Mouse (Mus musculus) erythroblast, embryonic 14.5 days (primary cell): Measurements from ENCODE around the gene Rcsd1. TPM values are rescaled to one million over a fixed set of nuclear protein-coding genes. Genes with fewer than 3 reads are reported as not detected.

ENCODE experiments used
- H3K27me3 ChIP-seq: 2 replicates; pipeline ENCODE4 v1.6.1; 2012; ENCODE audit warnings: inconsistent platforms; ENCODE audit not compliant: control insufficient read depth
- H3K36me3 ChIP-seq: 2 replicates; pipeline ENCODE4 v1.6.1; 2012; ENCODE audit warnings: mild to moderate bottlenecking, inconsistent platforms; ENCODE audit not compliant: control insufficient read depth
- H3K4me1 ChIP-seq: 2 replicates; pipeline ENCODE4 v1.6.1; 2012; ENCODE audit warnings: inconsistent platforms; ENCODE audit not compliant: control insufficient read depth
- H3K4me3 ChIP-seq: replicated peaks from 2 replicates; pipeline ENCODE3; 2012; ENCODE audit warnings: moderate library complexity, mild to moderate bottlenecking, inconsistent platforms
- H3K9me3 ChIP-seq: 2 replicates; pipeline ENCODE4 v1.6.1; 2012; ENCODE audit warnings: low read length, inconsistent platforms, mixed read lengths; ENCODE audit not compliant: control insufficient read depth
- GATA1 ChIP-seq: IDR thresholded peaks from 2 replicates; pipeline ENCODE4 v1.6.1; 2012; ENCODE audit warnings: low read length, inconsistent platforms, mixed read lengths
- TAL1 ChIP-seq: IDR thresholded peaks from 3 replicates; pipeline ENCODE4 v1.6.1; 2012; ENCODE audit warnings: low read length, inconsistent platforms, mixed read lengths
- polyA plus RNA-seq: library from polyadenylated mRNA; stranded (reverse); fragments of >175 nt; gene quantifications from 2 replicates; pipeline ENCODE4 v1.2.3, GENCODE M21; 2012

Rcsd1 gene
- polyA plus RNA-seq, 1 experiment, result 0.11 TPM

DNA sequence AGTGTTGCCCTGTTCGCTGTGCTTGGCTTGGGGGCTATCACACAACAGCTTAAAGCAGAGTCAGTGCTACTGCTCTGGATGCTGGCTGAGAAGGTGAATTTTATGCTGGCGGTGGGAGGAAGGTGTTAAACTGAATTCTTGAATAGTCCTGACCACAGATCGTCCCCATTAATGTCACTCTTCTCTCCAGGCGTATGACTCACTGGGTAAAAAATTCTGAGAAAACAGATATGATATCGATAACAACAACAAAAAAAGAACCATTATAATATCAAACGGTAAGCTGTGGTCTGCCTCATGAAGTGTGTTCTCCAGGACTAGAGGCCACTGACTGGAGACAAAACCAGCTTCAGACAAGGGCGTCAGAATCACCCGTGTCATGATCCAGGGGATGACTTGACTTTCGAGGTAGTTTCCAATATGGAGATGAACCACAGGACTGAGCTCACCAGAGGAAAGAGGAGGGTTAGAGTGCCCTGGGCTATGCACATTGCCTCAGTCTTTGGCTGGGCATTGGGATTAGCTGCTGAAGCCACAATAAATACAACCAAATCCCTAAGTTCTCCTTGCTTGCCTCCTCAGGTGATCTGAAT lies 13.1 kb upstream of the Rcsd1 start:
- H3K27me3 ChIP-seq, result peaks cover 4% of the 10 kb centered on the region
- no peaks in the 10 kb centered on the region for H3K4me1 ChIP-seq
- H3K4me3 ChIP-seq, result no peak overlapping the region
- no peaks in the 10 kb centered on the region for H3K9me3 ChIP-seq
- no peaks in the 10 kb centered on the region for H3K36me3 ChIP-seq
- TF ChIP-seq GATA1, result no peak
- TF ChIP-seq TAL1, result no peak

DNA sequence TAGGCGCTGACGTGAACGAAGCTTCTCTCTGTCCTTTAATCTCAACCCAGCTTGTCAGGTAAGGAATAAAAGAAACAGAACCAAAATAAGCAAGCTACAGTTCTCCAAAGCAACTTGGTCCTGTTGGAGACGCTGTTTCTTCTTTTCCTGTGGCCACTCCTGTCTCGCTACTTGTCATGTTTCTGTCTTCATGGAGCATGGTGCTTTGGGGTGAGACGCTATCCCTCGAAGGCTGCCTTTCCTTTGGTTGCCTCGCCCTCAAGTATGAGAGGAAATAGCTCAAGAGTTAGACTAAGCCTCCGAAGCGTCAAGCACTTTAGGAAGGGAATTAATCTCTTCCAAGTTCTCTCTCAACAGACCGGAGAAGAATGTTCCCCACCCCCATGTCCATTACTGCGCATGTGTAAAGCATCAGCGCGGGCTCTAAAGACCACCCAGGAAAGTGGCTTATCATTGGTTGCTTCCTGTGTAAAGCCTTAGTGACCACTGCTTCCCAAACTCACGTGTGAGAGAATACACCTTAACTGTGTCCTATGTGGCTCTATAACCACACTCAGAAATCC lies 9.1 kb upstream of the Rcsd1 start:
- no peak overlapping the region for H3K4me3 ChIP-seq
- no peaks in the 10 kb centered on the region for H3K4me1 ChIP-seq

DNA sequence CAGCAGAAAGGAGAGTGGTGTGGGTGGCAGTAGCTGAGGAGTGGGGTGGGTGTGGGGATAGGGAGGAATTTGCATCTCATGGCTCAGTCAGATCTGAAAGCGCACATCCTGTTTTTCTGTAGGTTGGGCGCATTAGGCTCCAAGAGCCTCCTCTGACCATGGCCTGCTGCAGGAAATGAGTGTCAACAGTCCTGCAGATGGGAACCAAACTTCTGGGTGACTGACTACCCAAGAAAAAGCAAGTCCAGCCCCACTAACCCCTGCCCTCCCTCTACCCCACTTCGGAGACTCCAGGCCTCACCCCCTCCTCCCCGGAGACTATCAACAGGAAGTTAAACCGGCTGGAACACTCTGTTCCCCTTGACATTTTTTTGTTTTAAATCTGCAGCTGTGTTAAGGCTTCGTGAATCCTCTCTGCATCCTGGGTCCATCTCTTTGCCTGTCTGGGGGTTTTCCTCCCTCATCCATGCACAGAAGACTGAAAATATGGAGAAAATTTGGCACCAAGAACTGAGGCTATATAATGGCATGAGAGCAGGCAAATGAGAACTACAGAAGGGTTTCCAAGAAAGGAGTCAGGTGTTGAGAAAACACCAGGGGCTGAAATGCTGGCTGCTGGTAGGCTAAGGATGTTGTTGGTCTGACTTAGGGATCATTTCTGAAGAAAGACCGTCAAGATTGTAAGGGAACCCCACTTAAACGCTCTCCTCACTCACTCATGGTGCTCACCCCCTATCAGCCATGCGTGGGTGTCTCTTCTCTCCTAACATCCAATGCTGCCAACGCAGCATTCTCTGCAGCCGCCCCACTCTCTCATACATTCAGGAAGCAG lies 8.4 kb upstream of the Rcsd1 start:
- TF ChIP-seq GATA1 (no peak), TAL1 (no peak)
- H3K4me1 ChIP-seq, result no peaks in the 10 kb centered on the region
- H3K36me3 ChIP-seq, result no peaks in the 10 kb centered on the region
- no peaks in the 10 kb centered on the region for H3K9me3 ChIP-seq
- no peak overlapping the region for H3K4me3 ChIP-seq
- peaks cover 6% of the 10 kb centered on the region for H3K27me3 ChIP-seq

More for the DNA sequence above, 9.1 kb upstream of the Rcsd1 start:
- H3K9me3 ChIP-seq, result no peaks in the 10 kb centered on the region
- H3K27me3 ChIP-seq, result peaks cover 6% of the 10 kb centered on the region
- no peaks in the 10 kb centered on the region for H3K36me3 ChIP-seq
- TF ChIP-seq TAL1 (no peak), GATA1 (no peak)

DNA sequence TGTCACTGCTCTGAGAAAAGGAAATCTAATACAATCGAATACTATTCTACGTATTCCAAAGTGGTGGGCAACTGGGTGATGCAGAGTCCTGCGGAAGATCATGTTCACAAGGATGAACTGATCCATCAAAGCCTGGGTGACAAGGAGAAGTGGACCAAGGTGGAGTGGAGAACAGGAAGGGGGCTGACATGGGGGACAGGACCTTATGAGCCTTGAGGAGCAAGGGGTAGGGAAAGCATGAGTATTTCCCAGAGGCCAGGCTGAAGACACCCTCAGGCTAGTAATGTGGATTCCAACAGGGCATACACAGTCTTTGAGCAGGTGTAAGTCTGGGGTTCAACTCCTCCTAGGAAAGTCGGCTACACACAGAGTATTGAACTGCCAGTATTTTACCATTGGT lies 6.9 kb upstream of the Rcsd1 start:
- no peak overlapping the region for H3K4me3 ChIP-seq
- no peaks in the 10 kb centered on the region for H3K36me3 ChIP-seq
- TF ChIP-seq TAL1, result no peak
- no peak for TF ChIP-seq GATA1
- H3K27me3 ChIP-seq, result peaks cover 6% of the 10 kb centered on the region
- H3K9me3 ChIP-seq, result no peaks in the 10 kb centered on the region
- H3K4me1 ChIP-seq, result no peaks in the 10 kb centered on the region

DNA sequence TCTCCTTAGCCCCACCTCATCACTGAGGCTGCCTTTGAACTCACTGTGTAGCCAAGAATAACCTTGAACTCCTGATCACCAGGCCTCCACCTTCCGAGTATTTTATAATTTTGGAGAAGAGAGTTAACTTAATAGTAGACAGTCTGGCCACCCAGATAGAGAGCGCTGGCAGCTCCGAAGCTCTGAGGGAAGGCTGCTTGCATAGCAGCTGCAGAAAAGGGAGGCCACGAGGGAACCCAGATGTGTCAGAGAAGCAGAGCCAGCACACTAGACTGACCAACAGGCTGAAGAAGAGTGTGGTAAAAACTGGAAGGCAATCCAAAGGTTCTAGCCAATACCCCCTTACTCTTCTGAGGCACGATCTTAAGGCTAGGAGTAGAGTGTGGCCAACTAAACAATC lies 4.2 kb upstream of the Rcsd1 start:
- Histone ChIP-seq H3K4me3 (no peak overlapping the region), H3K4me1 (peaks cover 14% of the 10 kb centered on the region), H3K36me3 (no peaks in the 10 kb centered on the region), H3K27me3 (peaks cover 17% of the 10 kb centered on the region), H3K9me3 (no peaks in the 10 kb centered on the region)
- TF ChIP-seq TAL1, result no peak
- TF ChIP-seq GATA1, result no peak

DNA sequence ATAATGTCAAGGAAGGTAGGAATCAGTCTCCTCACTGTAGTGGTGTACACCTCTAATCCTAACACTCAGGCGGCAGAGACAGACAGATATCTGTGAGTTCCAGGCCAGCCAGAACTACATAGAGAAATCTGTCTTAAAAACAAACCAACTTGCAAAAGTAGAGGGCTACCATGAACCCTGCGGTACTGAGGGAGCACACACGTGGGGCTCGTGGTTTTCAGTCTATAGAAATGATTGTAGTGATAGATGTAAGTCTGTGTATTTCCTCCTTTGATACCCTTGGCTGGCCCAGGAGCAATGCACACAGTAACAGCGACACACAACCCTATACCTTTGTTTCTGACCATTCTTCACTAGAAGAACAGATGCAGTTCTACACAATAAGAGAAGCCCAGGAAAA lies 2.4 kb upstream of the Rcsd1 start:
- Histone ChIP-seq H3K4me1 (peaks cover 23% of the 10 kb centered on the region), H3K4me3 (no peak overlapping the region), H3K36me3 (no peaks in the 10 kb centered on the region), H3K27me3 (peaks cover 32% of the 10 kb centered on the region), H3K9me3 (no peaks in the 10 kb centered on the region)
- TF ChIP-seq TAL1 (no peak), GATA1 (no peak)

DNA sequence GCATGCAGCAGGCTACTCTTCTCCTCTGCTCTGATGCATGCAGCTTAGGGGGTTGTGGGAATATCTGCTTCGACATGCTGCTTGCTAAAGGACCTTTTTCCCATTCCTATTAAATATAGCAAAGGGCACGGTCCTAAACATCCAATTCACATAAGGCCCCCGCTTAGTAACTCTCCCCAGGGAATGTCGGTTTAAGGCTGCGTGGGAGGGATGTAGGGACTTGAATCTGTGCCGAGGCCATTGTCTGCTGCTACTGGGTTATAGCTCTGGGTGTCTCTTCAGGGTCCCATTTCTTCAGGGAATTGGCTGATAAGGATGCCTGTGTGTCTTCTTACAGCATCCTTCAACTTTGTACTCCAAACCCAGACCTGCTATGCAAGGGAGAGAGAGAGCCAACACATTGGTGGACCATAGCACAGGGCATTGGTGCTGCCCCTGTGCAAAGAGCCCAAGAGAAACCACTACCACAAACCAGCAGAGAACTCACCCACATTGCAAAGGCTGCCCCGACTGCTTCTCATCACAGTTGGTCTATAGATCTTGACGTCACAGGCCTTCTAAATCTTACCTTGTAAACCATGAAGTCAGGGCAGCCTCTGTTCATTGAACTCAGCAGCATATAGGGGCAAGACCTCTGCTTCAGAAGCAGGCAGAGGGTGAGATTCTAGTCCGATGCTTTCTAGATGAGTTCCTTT lies 724 bp downstream of the Rcsd1 start:
- peaks cover 23% of the 10 kb centered on the region for H3K4me1 ChIP-seq
- no peaks in the 10 kb centered on the region for H3K36me3 ChIP-seq
- H3K27me3 ChIP-seq, result peaks cover 50% of the 10 kb centered on the region
- TF ChIP-seq GATA1, result no peak
- TF ChIP-seq TAL1, result no peak
- H3K9me3 ChIP-seq, result no peaks in the 10 kb centered on the region
- no peak overlapping the region for H3K4me3 ChIP-seq

DNA sequence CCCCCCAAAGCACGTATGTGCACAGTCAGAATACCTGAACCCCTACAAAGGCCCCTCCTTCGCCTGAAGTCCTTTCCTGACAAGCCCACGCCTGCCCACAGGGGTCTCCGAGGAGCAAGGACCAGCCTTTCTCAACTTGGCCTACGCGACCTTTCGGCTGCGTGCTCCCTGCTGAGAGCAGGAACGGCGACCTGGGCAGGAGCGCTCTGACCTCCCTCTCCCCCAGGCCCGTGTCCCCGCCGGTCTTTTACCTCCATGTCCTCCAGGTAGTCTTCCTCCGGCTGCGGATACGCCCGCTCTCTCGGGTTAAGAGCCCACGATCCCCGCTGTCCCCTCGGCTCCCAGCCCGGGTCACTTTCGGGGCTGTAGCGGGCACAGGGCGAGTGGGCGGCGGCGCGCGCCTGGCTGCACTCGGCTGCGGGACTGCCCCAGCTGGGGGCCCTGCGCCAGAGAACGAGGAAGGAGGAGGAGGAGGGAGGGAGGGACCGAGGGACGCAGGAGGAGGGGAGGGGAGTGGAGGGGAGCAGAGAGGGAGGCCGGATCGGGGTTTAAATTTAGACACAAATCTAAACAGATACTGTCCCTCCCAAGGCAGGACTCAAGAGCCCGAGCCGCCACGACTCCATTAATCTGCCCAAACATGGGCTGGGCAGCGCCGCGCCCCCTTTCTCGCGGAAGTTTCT lies 1.8 kb downstream of the Rcsd1 start:
- Histone ChIP-seq H3K9me3 (no peaks in the 10 kb centered on the region), H3K27me3 (peaks cover 54% of the 10 kb centered on the region), H3K4me1 (peaks cover 23% of the 10 kb centered on the region), H3K4me3 (peak overlapping the region; percentile 52), H3K36me3 (no peaks in the 10 kb centered on the region)
- no peak for TF ChIP-seq TAL1
- TF ChIP-seq GATA1, result no peak
